Mouse (Mus musculus) v-Abl transformed pro-B cells (cell line): ENCODE measurements at regions not wholly inside any gene's neighbourhood (a gene's known extent, or its start where the extent isn't known, plus 50 kb on each side); places are given as distances from the start of the nearest gene placed in this dataset.
"Not testable (repeated sequence)": the region's sequence is repeated elsewhere in the genome, so short reads cannot be mapped to it uniquely, and the experiment has no call there.

Experiments
- in situ Hi-C, 2 experiments: fragments of 400-800 bp; cut with MboI; formaldehyde crosslinking; loops; one replicate each; pipeline ENCODE4 v1.15.1; 2025; ENCODE audit not compliant: unreplicated experiment in 2 of 2

GRCm38 (mm10) chr17:63693274-63693673 lies 169.6 kb upstream of the Fer start:
- in situ Hi-C loops: no loop called here

GRCm38 (mm10) chr17:63699537-63699936 lies 163.3 kb upstream of the Fer start:
- in situ Hi-C loops: no loop called here

GRCm38 (mm10) chr17:63704991-63705390 lies 157.9 kb upstream of the Fer start:
- in situ Hi-C loops: no loop called here

GRCm38 (mm10) chr17:63712937-63713336 lies 149.9 kb upstream of the Fer start:
- in situ Hi-C loops: no loop called here

GRCm38 (mm10) chr17:63715687-63716086 lies 147.2 kb upstream of the Fer start:
- in situ Hi-C loops: no loop called here

- in situ Hi-C loops: no loop called here
Measured at GRCm38 (mm10) chr17:63716161-63716560, 146.7 kb upstream of the Fer start.

- in situ Hi-C loops: no loop called here
Measured at GRCm38 (mm10) chr17:63717051-63717578, 145.7 kb upstream of the Fer start.

GRCm38 (mm10) chr17:63718972-63719715 lies 143.7 kb upstream of the Fer start:
- in situ Hi-C loops: no loop called here

GRCm38 (mm10) chr17:63719771-63720170 lies 143.1 kb upstream of the Fer start:
- in situ Hi-C loops: no loop called here

GRCm38 (mm10) chr17:63720883-63721282 lies 142.0 kb upstream of the Fer start:
- in situ Hi-C loops: no loop called here

- in situ Hi-C loops: no loop called here
Measured at GRCm38 (mm10) chr17:63722434-63723004, 140.3 kb upstream of the Fer start.

- in situ Hi-C loops: no loop called here
Measured at GRCm38 (mm10) chr17:63738206-63738605, 124.7 kb upstream of the Fer start.

- in situ Hi-C loops: no loop called here
Measured at GRCm38 (mm10) chr17:63739710-63740109, 123.2 kb upstream of the Fer start.

- in situ Hi-C loops: not testable (repeated sequence)
Measured at GRCm38 (mm10) chr17:63749257-63749656, 113.6 kb upstream of the Fer start.

GRCm38 (mm10) chr17:63754399-63754798 lies 108.5 kb upstream of the Fer start:
- in situ Hi-C loops: no loop called here

GRCm38 (mm10) chr17:63757896-63758695 lies 104.8 kb upstream of the Fer start:
- in situ Hi-C loops: no loop called here

- in situ Hi-C loops: no loop called here
Measured at GRCm38 (mm10) chr17:63758817-63759404, 104.0 kb upstream of the Fer start.

- in situ Hi-C loops: no loop called here
Measured at GRCm38 (mm10) chr17:63761058-63761457, 101.8 kb upstream of the Fer start.

GRCm38 (mm10) chr17:63771111-63771510 lies 91.8 kb upstream of the Fer start:
- in situ Hi-C loops: no loop called here

GRCm38 (mm10) chr17:63784381-63785116 lies 78.3 kb upstream of the Fer start:
- in situ Hi-C loops: no loop called here
